Mouse (Mus musculus) myocyte (in vitro differentiated cells): Measurements from ENCODE around the gene Krt78.

ENCODE experiments used
- E2F4 ChIP-seq: IDR thresholded peaks from one replicate; pipeline ENCODE4 v1.6.1; 2011; ENCODE audit warnings: mild to moderate bottlenecking, control low read depth, moderate library complexity; ENCODE audit not compliant: insufficient read depth
- MYOG ChIP-seq, 3 experiments: IDR thresholded peaks; one replicate each; pipeline ENCODE4 v1.6.1; 2011; ENCODE audit warnings: control low read depth in 2 of 3, low read depth in 2 of 3, mild to moderate bottlenecking in 2 of 3; ENCODE audit not compliant: insufficient read length in 2 of 3, control insufficient read depth in 1 of 3, insufficient read depth in 1 of 3
- POLR2A ChIP-seq: IDR thresholded peaks from one replicate; pipeline ENCODE4 v1.6.1; 2011; ENCODE audit warnings: low read depth, mild to moderate bottlenecking, control low read depth, moderate library complexity; ENCODE audit not compliant: insufficient read length
- POLR2AphosphoS2 ChIP-seq: IDR thresholded peaks from one replicate; pipeline ENCODE4 v1.6.1; 2011; ENCODE audit warnings: low read depth, control low read depth; ENCODE audit not compliant: insufficient read length
- REST ChIP-seq: IDR thresholded peaks from one replicate; pipeline ENCODE4 v1.6.1; 2011; ENCODE audit warnings: mild to moderate bottlenecking, control low read depth, moderate library complexity; ENCODE audit not compliant: insufficient read depth, insufficient read length
- TCF12 ChIP-seq: IDR thresholded peaks from one replicate; pipeline ENCODE4 v1.6.1; 2011; ENCODE audit warnings: mild to moderate bottlenecking, control low read depth; ENCODE audit not compliant: poor library complexity, insufficient read depth, severe bottlenecking
- USF1 ChIP-seq: IDR thresholded peaks from one replicate; pipeline ENCODE4 v1.6.1; 2011; ENCODE audit warnings: low read depth, mild to moderate bottlenecking, control low read depth, moderate library complexity

DNA sequence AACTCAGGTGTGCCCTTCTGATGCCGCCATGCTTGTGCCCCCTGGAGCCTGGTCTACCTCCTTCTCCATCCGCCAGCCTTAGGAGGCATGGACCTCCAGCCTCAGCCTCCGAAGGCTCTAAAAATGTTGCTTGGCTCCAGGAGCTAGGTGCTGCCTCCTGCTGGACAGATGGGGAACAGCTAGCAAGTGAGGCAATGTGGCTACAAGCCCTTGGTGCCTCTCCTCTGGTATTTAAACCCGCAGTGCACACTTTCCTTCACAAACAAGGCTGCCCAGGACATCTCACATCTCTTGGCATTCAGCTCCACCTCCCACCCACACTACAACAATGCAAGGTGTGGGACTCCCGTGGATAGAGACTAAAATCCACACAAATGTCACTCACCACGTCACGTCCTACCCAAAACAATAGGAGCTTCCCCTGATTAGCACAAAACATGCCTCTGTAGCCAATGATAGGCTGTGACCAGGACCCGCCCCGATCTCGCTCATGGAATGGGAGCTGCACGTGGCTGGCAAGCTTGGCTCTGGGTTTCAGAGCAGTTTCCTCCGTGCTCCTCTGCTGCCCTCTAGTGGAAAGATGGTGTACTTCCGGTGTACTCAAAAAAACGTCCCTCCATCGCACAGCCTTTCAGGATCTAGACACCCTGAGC lies 30.0 kb upstream of the Krt78 start:
- TF ChIP-seq POLR2A: no peak
- no peak for TF ChIP-seq E2F4
- TF ChIP-seq REST: no peak
- TF ChIP-seq USF1: peak; percentile 94
- no peak for TF ChIP-seq MYOG (IDR thresholded peaks at IDR 0.05; ENCODE audit: control insufficient read depth in 1 of 3, insufficient read depth in 1 of 3, insufficient read length in 2 of 3, low read depth in 2 of 3)
- TF ChIP-seq TCF12: no peak
- no peak for TF ChIP-seq POLR2AphosphoS2
